Mouse (Mus musculus) CD4-positive, CD25-positive, alpha-beta regulatory T cell, adult 2 months (primary cell): ENCODE measurements around the gene Rnasek.

ENCODE experiments used
- DNase-seq: peaks from one replicate; pipeline ENCODE4 v3.0.0-alpha.2; 2012; ENCODE audit warnings: low read depth, low spot score

Gene Rnasek

DNA sequence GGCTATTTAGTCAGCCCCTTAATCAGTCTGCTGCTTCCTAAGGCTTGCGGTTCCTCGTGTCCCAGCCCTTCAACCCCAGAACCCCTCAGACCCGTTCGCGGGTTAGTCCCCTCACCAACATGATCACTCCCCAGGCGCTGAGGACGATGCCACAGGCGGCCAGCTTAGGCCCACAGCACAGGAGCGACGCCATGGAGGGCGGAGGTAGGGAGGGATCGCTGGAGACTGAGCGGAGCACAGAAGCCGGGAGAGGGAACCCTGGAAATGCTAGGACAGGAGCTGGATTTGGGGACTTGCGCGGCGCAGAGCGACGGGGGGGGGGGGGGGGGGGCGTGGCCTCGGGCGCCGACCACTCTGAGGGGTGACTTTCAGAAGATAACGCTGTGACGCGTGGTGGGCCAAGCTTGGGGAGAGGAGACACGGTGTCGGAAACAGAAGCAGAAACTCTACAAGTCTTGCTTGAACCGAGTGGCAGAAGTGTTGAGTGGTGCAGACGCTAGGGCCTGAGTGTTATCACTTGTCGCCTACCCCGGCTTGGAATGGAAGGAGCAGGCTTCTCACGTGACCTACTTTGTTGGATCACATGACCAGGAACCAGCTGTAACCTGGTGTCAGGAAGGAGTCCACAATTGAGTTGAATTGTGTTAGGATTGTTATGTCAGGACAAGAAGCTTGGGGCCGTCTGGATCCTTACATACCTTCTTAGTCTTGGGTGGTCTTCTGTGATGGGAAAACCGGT lies at the start of gene Rnasek, which contains the start of gene Gm21988:
Gene Rnasek, minus strand, starts transcription at position 302 of the 739 bp plus-strand sequence.
Gene Gm21988, minus strand, starts transcription at position 290 of the 739 bp plus-strand sequence.
- peak; percentile 88 for DNase-seq

DNA sequence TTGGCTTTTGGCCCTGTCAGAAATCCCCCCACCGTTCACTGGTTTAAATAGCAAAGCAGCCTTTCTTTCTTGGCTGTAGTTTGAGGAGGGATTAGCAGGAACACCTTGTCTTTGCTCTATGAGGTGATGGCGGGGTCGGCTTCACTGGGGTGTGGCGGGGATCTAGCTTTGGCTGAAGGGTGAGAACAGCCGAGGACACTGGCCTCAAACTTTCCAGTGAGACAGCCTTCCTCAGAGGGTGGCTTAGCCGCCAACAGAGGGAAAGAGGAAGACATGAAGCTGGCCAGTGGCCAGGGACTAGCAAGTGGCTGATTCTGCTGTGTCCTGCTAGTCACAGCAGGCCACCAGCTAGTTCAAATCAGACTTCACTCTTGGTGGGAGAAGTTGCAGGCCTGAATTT lies 49.6 kb upstream of the Rnasek start:
- DNase-seq = no peak

DNA sequence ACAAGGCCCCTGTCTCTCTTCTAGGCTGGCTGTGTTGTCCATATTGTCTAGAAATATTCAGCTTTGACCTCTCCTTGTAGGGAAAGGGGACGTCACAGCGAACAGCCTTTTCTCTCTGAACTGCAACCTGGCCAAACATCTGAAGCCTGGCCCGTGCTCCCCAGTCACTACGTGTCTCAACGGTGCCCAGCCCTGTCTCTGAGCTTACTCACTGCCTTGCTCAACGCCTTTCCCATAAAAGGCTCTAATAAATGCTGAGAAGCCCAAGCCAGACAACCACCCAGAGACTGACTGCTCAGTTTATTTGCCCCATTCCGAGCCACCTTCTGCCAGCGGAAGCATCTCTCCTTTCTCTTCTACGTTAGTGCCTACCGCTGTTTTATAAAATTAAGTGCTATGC lies 48.5 kb upstream of the Rnasek start:
- DNase-seq = no peak

DNA sequence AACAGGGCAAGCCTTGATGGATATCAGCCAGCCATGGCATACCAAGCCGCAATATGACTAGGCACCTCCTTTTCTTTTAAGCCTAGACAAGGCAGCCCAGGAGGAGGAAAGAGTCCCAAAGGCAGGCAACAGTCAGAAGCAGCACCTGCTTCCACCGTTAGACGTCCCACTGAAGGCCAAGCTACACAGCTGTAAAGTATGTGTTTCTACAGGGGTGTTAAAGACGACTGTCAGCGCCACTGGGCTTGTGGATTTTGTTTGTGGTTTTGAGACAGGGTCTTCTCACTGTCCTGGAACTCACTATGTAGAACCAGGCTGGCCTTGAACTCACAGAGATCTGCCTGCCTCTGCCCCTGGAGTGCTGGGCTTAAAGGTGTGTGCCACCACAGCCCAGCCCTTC lies 46.0 kb upstream of the Rnasek start:
- DNase-seq = no peak

DNA sequence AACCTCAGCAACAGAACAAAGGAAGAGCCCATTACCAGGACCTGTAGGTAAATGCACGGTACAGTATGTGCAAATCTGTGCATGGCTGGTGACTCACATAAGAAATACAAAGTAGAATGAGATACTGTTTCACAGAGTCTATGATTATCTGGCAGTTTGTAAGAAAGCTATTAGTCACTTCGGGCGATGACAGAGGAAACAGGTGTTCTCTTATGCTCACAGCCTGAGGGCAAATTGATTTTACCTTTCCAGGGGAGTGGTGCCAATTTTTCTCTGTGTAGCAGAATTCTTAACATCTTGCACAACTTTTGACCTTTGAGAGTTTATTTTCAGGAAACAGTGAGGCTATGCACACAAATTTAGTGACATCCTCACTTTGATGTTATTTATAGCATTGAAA lies 45.1 kb upstream of the Rnasek start:
- no peak for DNase-seq

DNA sequence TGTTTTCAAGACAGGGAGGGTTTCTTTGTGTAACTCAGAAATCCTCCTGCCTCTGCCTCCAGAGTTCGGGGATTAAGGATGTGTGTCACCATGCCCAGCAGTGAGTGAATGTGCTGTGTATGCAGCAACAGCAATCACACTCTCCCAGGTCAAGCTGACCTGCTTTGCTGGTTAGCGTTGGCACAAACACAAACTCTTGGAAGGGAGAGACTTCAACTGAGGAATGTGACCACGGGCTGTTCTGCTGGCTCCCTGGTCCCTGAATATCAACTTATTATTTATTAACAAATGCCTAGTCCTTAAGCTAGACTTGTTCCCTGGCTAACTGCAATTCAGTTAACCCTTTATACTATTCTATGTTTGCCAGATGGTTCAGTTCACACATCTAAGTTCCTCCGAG lies 44.0 kb upstream of the Rnasek start:
- no peak for DNase-seq

DNA sequence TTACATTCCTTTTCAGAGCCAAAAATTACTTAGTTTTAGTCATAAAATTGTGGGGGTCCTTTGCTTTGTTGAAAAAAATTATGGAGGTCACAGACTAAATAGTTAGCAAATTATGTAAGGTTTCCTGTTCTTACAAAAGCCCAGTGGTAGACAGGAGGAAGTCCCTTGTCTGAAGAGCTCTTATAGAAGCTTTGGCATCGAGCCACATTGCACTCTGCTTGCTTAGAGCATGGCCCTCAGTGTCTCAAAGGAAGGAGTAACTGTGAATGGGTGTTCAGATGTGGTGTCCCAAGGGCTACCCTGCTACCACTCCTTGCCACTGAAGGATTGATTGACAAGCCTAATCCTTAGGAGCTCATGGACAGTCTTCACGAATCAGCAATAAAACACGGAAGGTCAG lies 40.8 kb upstream of the Rnasek start:
- peak; percentile 72 for DNase-seq

DNA sequence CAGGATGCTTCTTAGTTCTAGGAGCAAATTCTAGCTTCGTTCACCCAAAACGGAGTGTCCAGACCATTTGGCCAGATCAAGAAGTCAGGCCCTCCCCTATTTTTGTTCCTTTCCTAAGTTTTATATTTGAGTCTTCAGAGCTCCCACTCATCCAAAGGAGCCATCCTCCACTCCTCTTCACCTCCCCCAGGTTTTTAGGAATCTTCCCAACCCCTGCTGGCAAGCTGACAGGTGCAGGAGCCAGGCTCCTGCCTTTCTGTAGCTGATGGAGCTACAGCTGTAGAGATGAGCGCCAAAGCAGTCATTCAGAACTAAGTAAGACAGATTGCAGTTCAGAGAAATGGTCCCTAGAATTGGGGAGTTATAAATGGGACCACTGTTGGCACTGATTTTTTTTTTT lies 39.3 kb upstream of the Rnasek start:
- DNase-seq = no peak

DNA sequence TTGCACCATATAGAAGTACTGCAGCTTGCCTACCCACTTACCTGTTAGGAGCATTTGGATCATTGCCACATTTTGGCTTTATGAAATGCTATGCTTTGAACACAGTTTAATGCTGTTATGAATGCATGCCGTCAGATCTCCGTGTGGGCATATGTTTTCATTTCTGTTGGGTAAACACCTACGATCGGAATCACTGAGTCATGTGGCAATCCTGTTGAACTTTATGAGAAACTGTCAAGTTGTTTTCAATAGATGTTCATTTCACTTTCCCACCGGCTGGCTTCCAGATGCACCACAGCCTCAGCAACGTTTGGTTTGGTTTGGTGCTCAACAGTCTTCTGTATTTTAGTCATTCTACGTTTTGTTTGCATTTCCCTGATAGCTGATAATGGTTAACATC lies 32.0 kb upstream of the Rnasek start:
- DNase-seq = peak; percentile 47

DNA sequence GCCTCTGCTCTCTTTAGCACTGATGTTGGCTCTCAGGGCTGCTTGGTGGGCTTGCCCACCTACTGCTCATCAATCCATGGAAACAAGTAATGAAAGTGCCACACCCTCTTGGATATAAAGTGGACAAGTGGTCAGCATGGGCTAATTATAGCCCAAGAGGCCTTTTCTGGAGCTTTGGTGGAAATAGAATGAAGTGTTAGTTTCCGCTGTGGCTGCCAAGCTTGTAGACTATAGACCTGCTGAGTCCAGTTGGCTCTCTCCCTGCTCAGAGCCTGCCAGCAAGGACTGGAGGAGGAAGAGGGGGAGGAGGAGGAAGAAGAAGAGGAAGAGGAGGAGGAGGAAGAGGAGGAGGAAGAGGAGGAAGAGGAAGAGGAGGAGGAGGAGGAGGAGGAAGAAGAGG lies 26.8 kb upstream of the Rnasek start:
- DNase-seq = no peak

DNA sequence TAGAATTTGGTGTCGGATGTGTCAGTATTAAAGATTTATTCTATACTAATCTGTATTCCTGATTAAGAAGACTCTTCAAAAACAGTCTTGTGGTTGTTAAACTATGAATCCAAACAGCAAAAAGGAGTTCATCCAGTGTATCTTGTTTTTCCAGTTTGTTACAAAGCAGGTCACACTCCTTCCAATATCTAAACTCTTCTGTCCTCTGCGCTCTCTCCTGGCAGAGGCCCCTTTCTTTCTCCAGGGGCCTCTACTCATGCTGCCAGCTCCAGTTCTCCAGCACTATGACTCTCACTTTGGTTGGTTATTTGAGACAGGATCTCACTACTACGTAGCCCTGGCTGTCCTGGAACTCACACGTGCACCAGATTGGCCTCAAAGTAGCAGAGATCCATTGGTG lies 26.2 kb upstream of the Rnasek start:
- no peak for DNase-seq

DNA sequence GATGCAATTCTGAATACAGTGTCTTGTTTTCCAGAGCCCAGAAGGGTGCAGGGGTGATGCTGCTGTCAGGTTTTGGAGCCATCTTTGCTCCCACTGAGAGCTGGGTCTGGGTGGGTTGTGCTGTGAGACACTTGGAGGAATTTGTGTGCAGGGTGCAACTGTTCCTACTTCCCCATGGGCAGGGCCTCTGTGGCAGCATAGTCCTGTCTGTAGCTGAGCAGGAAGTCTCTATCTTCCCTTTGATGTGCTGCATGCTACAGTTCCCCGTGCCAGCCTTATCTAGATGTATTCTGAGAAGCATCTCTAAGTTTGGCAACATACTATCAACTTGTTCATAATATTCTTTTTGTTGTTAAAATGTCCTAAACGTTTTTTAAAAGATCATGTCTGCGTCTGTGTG lies 25.6 kb upstream of the Rnasek start:
- DNase-seq = peak; percentile 69

DNA sequence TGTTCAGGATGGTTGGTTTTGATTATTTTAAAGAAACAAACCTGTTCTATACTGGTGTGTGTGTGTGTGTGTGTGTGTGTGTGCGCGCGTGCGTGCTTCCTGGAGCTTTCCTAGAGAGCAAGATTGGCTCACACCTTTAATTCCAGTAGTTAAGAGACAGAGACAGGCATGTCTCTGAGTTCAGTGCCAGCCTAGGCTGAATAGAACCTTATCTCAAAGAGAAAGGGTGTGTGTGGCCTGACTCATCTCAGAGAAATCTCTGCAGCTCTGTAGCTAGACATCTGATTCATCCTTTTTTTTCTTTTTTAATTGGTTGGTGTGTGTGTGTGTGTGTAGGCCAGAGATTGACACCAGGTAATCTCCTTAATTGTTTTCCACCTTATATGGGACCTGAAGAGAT lies 19.4 kb upstream of the Rnasek start:
- DNase-seq = no peak

DNA sequence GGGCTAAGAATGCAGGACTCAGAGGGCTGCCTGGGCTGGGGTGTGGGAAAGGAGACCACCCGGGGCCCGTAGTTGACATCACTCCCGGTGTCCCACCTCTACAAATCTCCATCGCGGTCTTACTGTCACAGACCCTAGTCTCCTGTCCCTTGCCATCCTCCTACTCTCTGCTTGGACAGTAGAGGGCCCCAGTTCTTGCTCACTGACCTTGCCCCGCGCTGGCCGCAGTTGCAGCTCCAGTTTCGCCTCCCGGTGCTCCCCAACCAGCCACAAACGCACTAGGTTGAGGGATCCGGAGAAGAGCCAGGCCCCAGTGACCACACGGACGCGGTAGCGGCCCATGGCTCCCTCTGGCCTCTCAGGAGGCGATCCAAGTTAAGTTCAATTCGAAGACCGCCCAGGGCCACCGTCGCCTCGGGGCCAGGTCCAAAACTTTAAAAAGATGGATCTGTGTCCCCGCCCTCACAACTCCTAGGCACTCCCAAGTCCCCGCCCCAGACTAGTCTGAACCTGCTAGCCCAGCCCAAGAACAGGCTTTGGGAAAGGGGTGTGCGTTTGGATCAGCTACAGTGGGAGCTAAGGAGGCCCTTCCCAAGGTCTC lies 15.4 kb upstream of the Rnasek start, which contains the start of gene Alox12:
Gene Alox12, minus strand, starts transcription at position 423 of the 601 bp plus-strand sequence.
- peak; percentile 22 for DNase-seq

DNA sequence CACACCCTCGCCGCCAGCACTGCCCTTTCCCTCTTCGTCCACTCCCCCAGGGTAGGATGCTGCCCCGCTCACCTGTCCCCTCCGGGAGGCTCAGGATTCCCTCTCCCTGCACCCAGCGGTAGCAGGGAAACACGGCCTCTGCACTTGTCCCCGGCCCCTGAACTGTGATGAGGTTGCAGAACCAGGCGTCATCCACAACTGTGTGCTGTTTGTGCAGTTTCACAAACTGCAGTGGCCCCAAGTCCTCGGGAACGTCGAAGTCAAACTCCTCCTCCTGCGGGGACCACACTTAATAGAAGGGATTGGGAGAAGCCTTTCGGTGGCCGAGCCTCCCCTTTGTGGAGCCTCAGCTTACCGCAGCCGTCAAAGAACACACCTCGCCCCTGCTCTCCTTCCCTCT lies 14.7 kb upstream of the Rnasek start:
- DNase-seq = peak; percentile 31

DNA sequence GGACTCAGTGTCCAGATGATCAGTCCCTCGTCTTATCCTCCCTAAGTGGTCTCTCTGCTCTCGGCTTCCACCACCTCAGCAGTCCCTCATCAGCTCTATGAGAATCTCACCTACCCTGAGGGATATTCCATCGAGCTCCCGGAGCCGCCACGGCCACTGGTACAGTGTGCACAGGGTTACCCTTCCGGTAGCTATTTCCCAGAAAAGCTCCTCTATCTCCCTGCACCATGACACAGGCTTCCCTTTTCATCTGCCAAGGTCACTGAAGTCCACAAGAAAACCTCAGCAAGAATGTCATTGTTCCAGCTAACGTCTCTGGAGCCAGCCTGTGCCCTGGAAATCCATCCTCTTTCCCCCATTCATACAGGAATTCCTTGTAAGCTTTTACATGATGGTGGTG lies 12.2 kb upstream of the Rnasek start:
- DNase-seq = no peak

DNA sequence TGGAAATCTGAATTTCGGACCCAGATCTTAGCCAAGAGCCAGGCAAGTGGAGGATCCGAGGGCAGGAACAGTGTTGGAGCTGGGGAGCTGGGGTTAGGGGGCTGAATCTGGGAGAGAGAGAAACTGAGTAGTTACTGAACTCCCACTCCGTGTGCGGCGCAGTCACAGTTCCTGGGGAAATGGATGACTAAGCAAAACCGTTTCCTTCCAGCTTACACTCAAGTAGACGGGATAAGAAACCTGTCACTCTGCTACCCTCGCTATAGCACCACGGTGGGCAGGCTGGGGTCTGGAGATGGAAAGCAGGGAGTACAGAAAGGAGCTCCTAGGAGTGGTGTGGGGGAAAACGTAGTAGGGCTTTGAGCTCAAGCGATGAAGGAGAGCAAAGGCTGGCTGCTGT lies 10.5 kb upstream of the Rnasek start:
- DNase-seq = no peak

DNA sequence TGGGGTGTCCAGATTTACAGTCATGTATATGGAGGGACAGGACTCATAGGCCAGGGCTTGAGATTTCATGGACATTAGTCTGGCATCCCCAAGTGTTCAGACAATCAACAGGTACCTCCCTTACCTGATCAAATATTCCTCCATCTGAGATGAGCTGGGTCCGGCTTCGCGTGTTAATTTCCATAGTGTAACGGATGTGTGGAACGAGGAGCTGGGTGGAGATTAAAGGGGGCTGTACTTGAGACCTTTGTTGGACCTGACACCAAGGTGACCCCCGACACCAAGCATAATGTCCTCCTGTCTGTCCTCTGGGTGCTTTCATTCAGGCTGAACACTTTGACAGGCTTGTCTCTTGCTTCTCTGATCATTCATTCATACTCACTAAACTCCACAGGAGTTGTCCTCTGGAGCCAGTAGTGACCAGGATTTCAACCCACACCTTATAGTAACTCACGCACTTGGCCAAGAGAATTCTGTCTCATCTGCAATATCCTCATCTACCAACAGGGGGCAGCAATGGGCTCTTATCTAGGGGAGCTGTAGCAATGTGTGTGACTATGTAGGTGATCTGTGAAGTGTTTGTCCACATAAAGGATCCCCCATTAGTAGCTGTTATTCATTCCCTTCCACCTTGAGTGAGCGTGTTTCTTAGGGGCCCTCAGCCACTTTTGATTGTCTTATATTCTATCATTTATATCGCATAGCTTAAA lies 7.6 kb upstream of the Rnasek start:
- peak; percentile 86 for DNase-seq

DNA sequence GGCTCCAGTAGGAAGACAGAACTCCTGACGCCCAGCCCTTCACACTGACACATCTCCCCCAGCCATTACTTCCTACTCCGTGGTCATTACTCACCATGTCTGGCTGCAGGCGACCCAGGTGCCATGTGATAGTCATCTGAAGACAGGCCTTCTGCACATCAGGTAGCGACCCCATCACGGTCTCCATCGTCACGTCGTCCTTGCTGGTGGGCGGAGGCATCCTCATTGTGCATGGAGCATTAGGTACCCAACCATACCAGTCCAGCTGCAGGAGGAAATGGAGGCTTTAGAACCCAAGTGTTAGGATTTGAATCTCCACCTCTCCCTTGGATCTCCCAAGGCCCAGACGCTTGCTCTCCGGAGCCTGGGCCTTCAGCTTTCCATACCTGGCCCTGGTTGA lies 2.9 kb upstream of the Rnasek start:
- no peak for DNase-seq

DNA sequence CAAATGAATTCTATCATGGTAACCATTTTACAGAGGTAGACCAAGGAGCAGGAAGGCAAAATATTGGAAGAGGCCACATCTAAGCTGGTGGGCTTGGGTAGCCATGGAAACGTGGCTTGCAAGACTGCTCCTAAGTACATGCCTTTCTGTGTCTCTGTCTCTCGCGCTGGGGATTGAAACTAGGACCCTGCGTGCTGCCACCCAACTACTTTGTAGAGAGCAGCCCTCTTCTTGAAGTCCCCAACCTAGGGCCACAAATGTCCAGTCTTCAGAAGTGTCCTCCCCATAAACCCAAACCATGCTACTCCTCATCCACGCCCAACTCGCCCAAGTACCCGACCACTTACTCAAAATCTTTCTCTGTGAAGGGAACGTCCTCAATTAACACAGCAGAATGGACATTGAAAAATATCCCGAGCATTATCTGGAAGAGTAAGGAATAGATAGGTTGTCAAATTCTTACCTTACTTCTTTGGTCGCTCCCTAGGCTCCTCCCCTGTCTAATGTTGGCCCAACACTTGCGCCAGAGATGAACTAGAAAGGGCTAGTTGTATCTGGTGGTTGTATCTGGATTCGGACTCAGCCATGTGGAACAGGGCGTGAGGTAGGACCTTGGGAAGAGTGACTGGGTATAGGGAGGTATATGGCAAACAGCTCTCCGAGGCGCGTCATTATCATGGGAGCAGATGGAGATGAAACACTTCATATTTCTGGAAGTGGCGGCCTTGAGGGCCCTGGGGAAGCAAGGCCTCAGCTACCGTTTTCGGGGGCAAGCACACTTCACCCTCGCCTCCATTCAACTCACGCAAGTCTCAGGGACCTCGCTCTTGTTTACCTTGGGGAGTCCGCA lies 826 bp downstream of the Rnasek start:
- DNase-seq = no peak

DNA sequence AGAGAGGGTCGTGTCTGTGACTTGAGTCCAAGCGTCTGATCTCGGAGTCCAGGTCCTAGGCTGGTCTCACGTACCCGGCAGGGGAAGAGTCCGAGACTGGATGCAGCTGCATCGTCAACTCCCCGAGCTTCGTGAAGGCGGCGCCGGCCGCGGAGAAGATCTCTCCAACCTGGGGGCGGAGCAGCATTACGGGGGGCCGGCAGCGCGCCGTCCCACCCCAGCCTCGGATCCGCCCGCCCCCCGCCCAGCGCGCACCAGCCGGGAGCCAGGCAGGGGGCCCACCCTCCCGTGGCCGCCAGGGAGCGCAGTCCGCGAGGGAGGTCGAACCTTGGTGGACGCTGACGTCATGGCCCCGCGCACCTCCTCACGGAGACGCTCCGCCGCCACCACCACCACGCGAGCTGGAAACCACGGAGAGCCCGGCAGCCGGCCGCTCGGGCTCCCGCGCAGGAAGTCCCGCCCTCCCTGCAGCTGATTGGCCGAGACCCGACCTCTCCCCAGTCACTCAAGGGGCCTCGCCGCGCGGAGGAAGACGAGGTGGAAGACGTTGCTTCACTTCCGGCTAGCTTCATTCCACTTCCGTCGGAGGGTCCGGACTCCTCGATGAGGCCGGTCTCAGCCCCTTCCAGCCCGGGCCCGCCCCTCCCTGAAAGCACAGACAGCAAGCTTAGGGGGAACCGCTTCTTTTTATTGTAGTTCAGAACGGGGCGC lies 2.0 kb downstream of the Rnasek start, which contains the start of gene 0610010K14Rik:
Gene 0610010K14Rik, minus strand, starts transcription at position 458 of the 711 bp plus-strand sequence.
- peak; percentile 97 for DNase-seq
